Mouse (Mus musculus): Measurements from ENCODE around the gene Foxe1. TPM values are rescaled to one million over a fixed set of nuclear protein-coding genes. Genes with fewer than 3 reads are reported as not detected.

Foxe1 gene
- polyA plus RNA-seq, 1 experiment from 2014 or later: not detected

DNA sequence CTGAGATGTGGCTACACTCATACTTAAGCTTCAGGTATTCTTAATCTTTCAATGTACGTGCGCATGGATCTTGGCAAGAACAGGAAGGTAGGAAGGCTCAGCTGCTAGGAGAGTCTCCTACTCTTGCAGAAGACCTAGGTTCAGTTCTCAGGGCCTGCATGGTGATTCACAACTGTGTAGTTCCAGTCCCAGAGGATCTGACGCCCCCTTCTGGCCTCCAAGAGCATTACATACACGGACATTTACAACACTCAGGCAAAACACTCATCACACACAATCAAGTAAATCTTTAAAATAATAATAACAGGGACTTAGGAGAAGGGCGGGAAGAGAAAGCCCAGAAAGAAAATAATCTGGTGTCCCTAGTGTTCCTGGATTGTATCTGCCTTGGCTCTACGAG lies 31.0 kb downstream of the Foxe1 start:
- 0 out of 2 replicates have a peak, but pooled peaks have one; percentile 8 for ATAC-seq
- no peak overlapping the region; the same call in 1 of the 2 replicates for H3K9ac ChIP-seq (ENCODE audit: low read depth, low read length)

DNA sequence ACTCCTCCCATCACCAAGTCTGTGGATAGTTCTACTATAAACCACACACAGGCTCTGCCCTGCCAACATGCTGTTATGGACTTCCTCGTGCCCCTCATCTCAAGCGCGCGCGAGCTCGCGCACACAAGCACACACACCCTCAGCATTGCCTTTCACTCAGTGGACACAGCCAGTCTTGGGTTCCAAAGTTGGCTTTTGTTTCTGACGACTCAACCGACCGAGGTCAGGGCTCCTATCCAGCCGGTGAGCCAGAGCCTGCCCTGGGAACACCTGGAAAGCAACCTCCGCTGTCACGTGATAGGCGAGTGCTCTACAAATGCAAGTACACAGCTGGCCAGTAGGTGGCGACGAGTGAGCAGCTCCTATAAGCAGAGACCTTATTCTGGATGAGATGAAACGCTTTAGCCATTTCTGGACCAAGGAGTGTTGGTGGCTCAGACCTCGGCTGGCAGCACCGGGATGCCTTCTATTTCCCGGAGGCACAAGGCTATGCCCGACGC lies 31.5 kb downstream of the Foxe1 start:
- peaks cover 4% of the 10 kb centered on the region for H3K27me3 ChIP-seq (ENCODE audit: control insufficient read depth, insufficient read depth, low read depth, low read length)
- H3K4me1 ChIP-seq (ENCODE audit: control insufficient read depth, insufficient read depth, low read length): 0 out of 2 replicates have a peak, but pooled peaks cover 4% of the 10 kb centered on the region
- ATAC-seq: peak; percentile 58
- no peak overlapping the region for H3K27ac ChIP-seq (ENCODE audit: low read length)
- H3K9ac ChIP-seq (ENCODE audit: low read depth, low read length): peak overlapping the region; percentile 32; the same call in 1 of the 2 replicates
- H3K4me3 ChIP-seq (ENCODE audit: low read depth, low read length): peak overlapping the region; percentile 29
- 23% methylated on average over 22 of the region's 22 CpGs for WGBS
- peaks cover 18% of the 10 kb centered on the region for H3K36me3 ChIP-seq (ENCODE audit: control insufficient read depth, insufficient read depth, low read length)
- H3K9me3 ChIP-seq (replicated peaks; ENCODE audit: control insufficient read depth, low read length, poor library complexity, severe bottlenecking): no peaks in the 10 kb centered on the region
- H3K4me2 ChIP-seq (ENCODE audit: low read length): peak overlapping the region; percentile 52

More for the DNA sequence above, 31.0 kb downstream of the Foxe1 start:
- Histone ChIP-seq H3K4me3 (ENCODE audit: low read depth, low read length) (peak overlapping the region; percentile 29; the same call in 1 of the 2 replicates), H3K4me2 (ENCODE audit: low read length) (peak overlapping the region; percentile 52), H3K36me3 (ENCODE audit: control insufficient read depth, insufficient read depth, low read length) (peaks cover 14% of the 10 kb centered on the region), H3K4me1 (ENCODE audit: control insufficient read depth, insufficient read depth, low read length) (0 out of 2 replicates have a peak, but pooled peaks cover 4% of the 10 kb centered on the region), H3K9me3 (replicated peaks; ENCODE audit: control insufficient read depth, low read length, poor library complexity, severe bottlenecking) (no peaks in the 10 kb centered on the region), H3K27ac (ENCODE audit: low read length) (no peak overlapping the region), H3K27me3 (ENCODE audit: control insufficient read depth, insufficient read depth, low read depth, low read length) (peaks cover 4% of the 10 kb centered on the region)
- 59% methylated on average over 6 of the region's 6 CpGs for WGBS

DNA sequence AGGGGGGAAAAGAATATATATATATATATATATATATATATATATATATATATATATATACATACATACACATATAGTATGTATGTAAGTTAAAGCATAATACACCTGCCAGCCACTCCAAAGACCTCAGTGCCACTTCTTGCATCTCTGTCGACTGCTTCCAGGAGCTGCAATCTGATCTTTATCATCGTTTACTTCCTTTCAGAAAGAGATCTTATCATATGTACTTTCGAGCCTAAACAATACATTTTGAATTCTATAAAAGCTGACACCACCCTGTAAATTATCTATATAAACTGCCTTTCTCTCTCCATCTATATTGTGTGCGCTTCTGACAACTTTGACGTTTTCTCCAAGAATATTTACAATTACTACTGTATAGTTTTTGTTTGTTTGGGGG lies 45.1 kb downstream of the Foxe1 start:
- H3K27me3 ChIP-seq (ENCODE audit: control insufficient read depth, insufficient read depth, low read depth, low read length): no peaks in the 10 kb centered on the region
- H3K4me3 ChIP-seq (ENCODE audit: low read depth, low read length): peak overlapping the region; percentile 71
- H3K4me2 ChIP-seq (ENCODE audit: low read length): peak overlapping the region; percentile 73
- WGBS: 40% methylated on average over 5 of the region's 5 CpGs
- peak overlapping the region; percentile 90 for H3K9ac ChIP-seq (ENCODE audit: low read depth, low read length)
- no peak for ATAC-seq
- peaks cover 10% of the 10 kb centered on the region for H3K4me1 ChIP-seq (ENCODE audit: control insufficient read depth, insufficient read depth, low read length)
- H3K36me3 ChIP-seq (ENCODE audit: control insufficient read depth, insufficient read depth, low read length): 0 out of 2 replicates have a peak, but pooled peaks cover 3% of the 10 kb centered on the region
- H3K9me3 ChIP-seq (replicated peaks; ENCODE audit: control insufficient read depth, low read length, poor library complexity, severe bottlenecking): no peaks in the 10 kb centered on the region
- H3K27ac ChIP-seq (ENCODE audit: low read length): peak overlapping the region; percentile 97

DNA sequence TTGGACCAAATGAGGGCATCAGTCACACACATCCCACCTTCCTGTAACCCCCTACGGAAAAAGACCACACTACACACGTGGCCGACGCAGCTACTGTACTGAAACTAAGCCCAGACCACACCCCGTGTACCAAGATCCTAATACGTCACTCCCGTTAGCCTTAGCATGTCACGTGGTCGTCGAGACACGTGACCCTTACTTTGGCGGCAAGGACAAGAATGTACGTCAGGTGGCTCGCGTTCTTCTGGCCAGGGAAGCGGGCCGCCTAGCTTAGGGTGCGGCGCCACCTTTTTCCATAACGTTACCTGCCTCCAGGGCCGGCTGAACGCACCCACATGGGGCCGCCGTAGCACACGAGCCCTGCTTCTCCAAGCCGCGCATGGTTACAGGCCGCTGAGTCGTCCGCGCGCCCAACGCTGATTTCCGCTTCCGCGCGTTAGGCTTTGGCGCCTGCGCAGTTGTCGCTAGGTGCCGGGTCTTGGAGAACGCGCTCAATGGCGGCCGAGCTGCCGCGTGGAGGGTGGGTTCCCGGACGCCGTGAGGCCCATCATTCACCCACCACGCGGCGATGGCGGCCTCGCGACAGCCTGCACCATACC lies 45.7 kb downstream of the Foxe1 start, which contains the start of gene Trmo:
TSS of gene Trmo (minus strand) at position 425 of the 599 bp plus-strand sequence.
- H3K27ac ChIP-seq (ENCODE audit: low read length): peak within 1 kb of the TSS; percentile 97
- H3K27me3 ChIP-seq (ENCODE audit: control insufficient read depth, insufficient read depth, low read depth, low read length): no peaks in the 10 kb centered on the region
- H3K9me3 ChIP-seq (replicated peaks; ENCODE audit: control insufficient read depth, low read length, poor library complexity, severe bottlenecking): no peaks in the 10 kb centered on the region
- H3K4me3 ChIP-seq (ENCODE audit: low read depth, low read length): peak within 1 kb of the TSS; percentile 71
- peak; percentile 97 for ATAC-seq
- peak within 1 kb of the TSS; percentile 73 for H3K4me2 ChIP-seq (ENCODE audit: low read length)
- 0 out of 2 replicates have a peak, but pooled peaks cover 3% of the 10 kb centered on the region for H3K36me3 ChIP-seq (ENCODE audit: control insufficient read depth, insufficient read depth, low read length)
- WGBS: under 1% methylated on average over 56 of the region's 56 CpGs
- peak within 1 kb of the TSS; percentile 90 for H3K9ac ChIP-seq (ENCODE audit: low read depth, low read length)
- peaks cover 10% of the 10 kb centered on the region for H3K4me1 ChIP-seq (ENCODE audit: control insufficient read depth, insufficient read depth, low read length)

DNA sequence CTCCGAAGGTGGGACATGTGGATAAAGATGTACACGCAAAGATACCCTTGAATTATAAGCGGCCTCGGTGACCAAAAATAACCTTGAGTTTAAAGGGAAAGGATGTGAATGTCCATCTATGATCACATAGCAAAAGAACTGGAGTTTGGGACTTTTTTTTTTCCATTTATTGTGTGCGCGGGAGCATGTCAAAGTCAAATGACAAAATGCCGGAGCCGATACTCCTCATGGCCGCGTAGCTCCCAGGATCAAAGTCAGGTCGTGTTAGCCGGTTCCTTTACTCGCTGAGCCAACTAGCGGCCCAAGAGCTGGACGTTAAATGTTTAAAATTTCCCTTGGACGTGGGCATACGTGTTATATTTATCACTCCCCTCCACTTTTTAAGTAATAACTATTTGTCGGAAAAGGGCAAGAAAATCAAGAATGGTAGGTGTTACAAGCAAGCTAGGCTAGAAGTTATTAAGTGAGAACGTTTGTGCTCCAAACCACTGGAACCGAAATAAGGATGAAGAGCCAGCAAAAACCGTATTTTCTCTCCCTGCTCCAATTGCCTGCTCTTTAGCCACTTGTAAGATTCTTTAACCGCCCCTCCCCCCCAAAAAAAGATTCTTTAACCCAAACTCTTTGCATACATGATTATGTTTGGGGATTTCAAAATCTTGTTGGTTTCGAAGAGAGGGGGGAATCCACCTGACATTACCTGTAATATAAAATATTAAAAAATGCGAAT lies 46.4 kb downstream of the Foxe1 start:
- Histone ChIP-seq H3K27ac (ENCODE audit: low read length) (peak overlapping the region; percentile 97), H3K27me3 (ENCODE audit: control insufficient read depth, insufficient read depth, low read depth, low read length) (no peaks in the 10 kb centered on the region), H3K36me3 (ENCODE audit: control insufficient read depth, insufficient read depth, low read length) (0 out of 2 replicates have a peak, but pooled peaks cover 3% of the 10 kb centered on the region), H3K9ac (ENCODE audit: low read depth, low read length) (peak overlapping the region; percentile 90), H3K4me3 (ENCODE audit: low read depth, low read length) (peak overlapping the region; percentile 71), H3K4me1 (ENCODE audit: control insufficient read depth, insufficient read depth, low read length) (peaks cover 10% of the 10 kb centered on the region), H3K4me2 (ENCODE audit: low read length) (peak overlapping the region; percentile 73), H3K9me3 (replicated peaks; ENCODE audit: control insufficient read depth, low read length, poor library complexity, severe bottlenecking) (no peaks in the 10 kb centered on the region)
- 2% methylated on average over 24 of the region's 24 CpGs for WGBS
- ATAC-seq: 0 out of 2 replicates have a peak, but pooled peaks have one; percentile 22

DNA sequence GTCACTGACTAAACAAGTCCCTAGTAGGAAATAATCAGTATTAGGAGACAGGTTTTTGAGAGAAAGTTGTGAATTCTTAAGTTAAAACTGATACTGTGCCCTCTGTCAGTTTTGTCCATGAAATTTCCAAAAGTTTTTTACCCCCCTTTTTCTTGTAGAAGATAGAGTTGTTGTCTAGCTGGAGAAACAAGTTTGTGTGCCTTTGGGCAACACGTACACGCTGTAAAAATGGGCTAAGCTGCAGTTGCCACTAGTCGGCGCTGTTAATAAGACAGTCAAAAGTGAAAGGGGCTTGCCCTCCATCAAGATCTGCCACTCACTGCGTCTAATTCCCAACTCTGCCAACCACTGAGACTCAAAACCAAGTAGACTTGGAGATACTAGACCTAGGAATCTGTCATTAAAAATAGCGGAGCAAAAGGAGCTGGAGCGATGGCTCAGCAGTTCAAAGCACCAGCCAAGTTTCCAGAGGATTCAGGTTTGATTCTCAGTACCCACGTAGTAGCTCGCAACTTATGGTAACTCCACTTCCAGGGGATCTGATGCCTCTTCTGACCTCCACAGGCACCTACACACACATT lies 47.1 kb downstream of the Foxe1 start:
- no peak overlapping the region for H3K9ac ChIP-seq (ENCODE audit: low read depth, low read length)

DNA sequence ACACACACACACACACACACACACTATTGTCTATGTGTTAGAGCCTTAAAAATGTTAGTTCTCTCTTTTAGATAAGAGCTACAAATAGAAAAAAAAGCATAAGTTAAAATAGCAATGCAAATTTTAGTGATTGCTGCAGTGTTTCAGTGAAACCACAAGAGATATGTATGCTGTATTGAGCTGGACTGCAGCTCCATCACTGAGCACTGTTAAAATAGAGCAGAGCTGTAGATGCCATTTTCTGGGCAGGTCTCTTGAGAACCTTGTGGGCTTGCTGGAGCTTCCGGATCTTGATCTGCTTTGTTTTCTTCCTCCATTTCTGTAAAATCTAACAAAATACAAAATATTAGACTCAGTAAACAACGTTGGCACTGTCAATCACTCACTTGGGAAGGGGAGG lies 51.0 kb downstream of the Foxe1 start:
- ATAC-seq: no peak
- Histone ChIP-seq H3K9me3 (replicated peaks; ENCODE audit: control insufficient read depth, low read length, poor library complexity, severe bottlenecking) (no peaks in the 10 kb centered on the region), H3K4me1 (ENCODE audit: control insufficient read depth, insufficient read depth, low read length) (peaks cover 7% of the 10 kb centered on the region), H3K9ac (ENCODE audit: low read depth, low read length) (no peak overlapping the region), H3K27me3 (ENCODE audit: control insufficient read depth, insufficient read depth, low read depth, low read length) (no peaks in the 10 kb centered on the region), H3K27ac (ENCODE audit: low read length) (no peak overlapping the region), H3K36me3 (ENCODE audit: control insufficient read depth, insufficient read depth, low read length) (no peaks in the 10 kb centered on the region), H3K4me2 (ENCODE audit: low read length) (no peak overlapping the region), H3K4me3 (ENCODE audit: low read depth, low read length) (no peak overlapping the region)
- WGBS: 79% methylated on average over 2 of the region's 2 CpGs

More for the DNA sequence above, 47.1 kb downstream of the Foxe1 start:
- no peak for ATAC-seq
- Histone ChIP-seq H3K9me3 (replicated peaks; ENCODE audit: control insufficient read depth, low read length, poor library complexity, severe bottlenecking) (no peaks in the 10 kb centered on the region), H3K4me2 (ENCODE audit: low read length) (peak overlapping the region; percentile 73), H3K4me1 (ENCODE audit: control insufficient read depth, insufficient read depth, low read length) (peaks cover 10% of the 10 kb centered on the region), H3K36me3 (ENCODE audit: control insufficient read depth, insufficient read depth, low read length) (0 out of 2 replicates have a peak, but pooled peaks cover 3% of the 10 kb centered on the region), H3K27me3 (ENCODE audit: control insufficient read depth, insufficient read depth, low read depth, low read length) (no peaks in the 10 kb centered on the region), H3K4me3 (ENCODE audit: low read depth, low read length) (peak overlapping the region; percentile 71; the same call in 1 of the 2 replicates), H3K27ac (ENCODE audit: low read length) (no peak overlapping the region)
- WGBS: 23% methylated on average over 9 of the region's 9 CpGs

DNA sequence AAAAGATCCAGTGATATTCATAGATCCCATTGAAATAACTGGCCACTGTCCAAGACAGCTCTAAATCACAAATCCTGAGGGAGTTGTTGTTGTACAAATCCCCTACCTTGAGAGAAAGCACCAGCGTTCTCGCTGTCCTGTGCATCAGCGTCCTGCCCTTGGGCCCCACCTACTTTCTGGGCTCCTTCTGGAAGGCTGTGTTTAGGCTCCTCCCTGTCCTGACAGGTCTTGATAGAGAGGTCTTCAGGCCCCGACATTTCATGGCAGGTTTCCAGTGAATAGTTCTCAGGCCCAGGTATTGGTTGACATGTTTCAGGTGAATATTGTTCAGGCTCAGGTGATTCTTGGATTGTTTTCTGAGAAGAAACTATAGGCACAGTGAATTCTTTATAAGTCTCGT lies 52.3 kb downstream of the Foxe1 start:
- H3K9me3 ChIP-seq (replicated peaks; ENCODE audit: control insufficient read depth, low read length, poor library complexity, severe bottlenecking): no peaks in the 10 kb centered on the region; the same call in 1 of the 2 replicates
- H3K36me3 ChIP-seq (ENCODE audit: control insufficient read depth, insufficient read depth, low read length): no peaks in the 10 kb centered on the region
- no peak for ATAC-seq
- no peak overlapping the region for H3K9ac ChIP-seq (ENCODE audit: low read depth, low read length)
- H3K4me3 ChIP-seq (ENCODE audit: low read depth, low read length): no peak overlapping the region
- whole genome bisulfite sequencing: 39% methylated on average over 5 of the region's 5 CpGs
- no peaks in the 10 kb centered on the region for H3K27me3 ChIP-seq (ENCODE audit: control insufficient read depth, insufficient read depth, low read depth, low read length)
- H3K4me2 ChIP-seq (ENCODE audit: low read length): no peak overlapping the region
- H3K27ac ChIP-seq (ENCODE audit: low read length): no peak overlapping the region
- no peaks in the 10 kb centered on the region for H3K4me1 ChIP-seq (ENCODE audit: control insufficient read depth, insufficient read depth, low read length)

Data from midbrain, embryonic 16.5 days (tissue).